Mouse (Mus musculus) pancreas, adult 10 weeks (tissue): ENCODE measurements around the gene Rbms3. TPM values are rescaled to one million over a fixed set of nuclear protein-coding genes. Genes with fewer than 3 reads are reported as not detected.

Experiments used
- polyA plus RNA-seq: library from polyadenylated mRNA; stranded (reverse); fragments of 350-450 nt; fragmentation: Illumina TruSeq; extraction: RNeasy Lipid Tissue Mini Kit (QIAGEN cat#74804); gene quantifications from one replicate; pipeline ENCODE4 v1.2.3, GENCODE M21; 2015; ENCODE audit warnings: low read depth, low replicate concordance; ENCODE audit not compliant: insufficient read depth

Gene Rbms3
- polyA plus RNA-seq: 3.3 TPM

GRCm38 (mm10) chr9:117629771-117630170, at the start of gene Rbms3:
Gene Rbms3, minus strand, starts transcription at chr9:117629913.

